Mouse (Mus musculus): ENCODE data around the gene Ammecr1. TPM values are rescaled to one million over a fixed set of nuclear protein-coding genes. Genes with fewer than 3 reads are reported as not detected.

The Ammecr1 gene
- total and polyA plus RNA-seq, 3 experiments = 3.1 to 7.1 (median 5.4) TPM

DNA sequence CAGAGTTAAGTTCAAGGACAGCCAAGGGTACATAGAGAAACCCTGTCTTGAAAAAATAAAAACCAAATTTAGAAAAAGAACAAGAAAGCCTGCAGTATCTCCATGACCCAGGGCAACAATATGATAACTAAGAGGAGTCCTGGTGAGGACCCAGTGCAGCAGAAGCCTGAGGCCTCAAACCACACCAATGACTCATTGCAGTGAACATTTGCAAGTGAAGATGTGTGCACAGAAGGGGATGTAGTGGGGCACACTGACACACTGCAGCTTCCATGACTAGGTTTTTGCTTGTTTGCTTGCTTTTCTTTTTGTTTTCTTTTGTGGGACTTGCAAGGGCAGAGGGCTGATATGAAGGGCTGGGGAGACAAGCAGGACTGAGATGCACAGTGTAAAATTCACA, 52.3 kb downstream of the Ammecr1 start:
- Histone ChIP-seq H3K9me3 (replicated peaks; ENCODE audit: low read length) (no peaks in the 10 kb centered on the region), H3K27me3 (replicated peaks) (no peaks in the 10 kb centered on the region), H3K4me2 (ENCODE audit: insufficient read depth, low read depth, poor library complexity, severe bottlenecking) (no peak overlapping the region), H3K79me2 (replicated peaks; ENCODE audit: control insufficient read depth, extremely low read depth, insufficient read depth, poor library complexity, severe bottlenecking) (no peaks in the 10 kb centered on the region), H3K9ac (ENCODE audit: insufficient read depth, low read depth) (no peak overlapping the region), H3K4me1 (ENCODE audit: control insufficient read depth in 1 of 2, insufficient read depth in 2 of 2) (peaks cover 0 to 15% of the 10 kb centered on the region in 2 experiments; a peak in 1 of 4 replicates), H3K36me3 (replicated peaks in 1 of 2; ENCODE audit: control insufficient read depth in 1 of 2, insufficient read depth in 1 of 2, low read length in 1 of 2) (no peaks in the 10 kb centered on the region), H3K4me3 (replicated peaks in 1 of 3; ENCODE audit: low read depth in 2 of 3, low read length in 2 of 3, poor library complexity in 1 of 3) (no peak overlapping the region), H3K27ac (ENCODE audit: insufficient read depth, low read depth) (no peak overlapping the region)
- DNase-seq (ENCODE audit: extremely low read depth) = no peak
- TF ChIP-seq TBP (conservative IDR thresholded peaks at IDR 0.05; ENCODE audit: low read depth, low read length) (no peak), PAX5 (IDR thresholded peaks at IDR 0.05; ENCODE audit: low read length) (no peak), E2F4 (IDR thresholded peaks at IDR 0.05; ENCODE audit: insufficient replicate concordance, low read depth, low read length) (no peak), POLR2A (IDR thresholded peaks at IDR 0.05; ENCODE audit: low read depth, low read length) (no peak), UBTF (IDR thresholded peaks at IDR 0.05; ENCODE audit: low read depth, low read length) (no peak), CHD1 (IDR thresholded peaks at IDR 0.05; ENCODE audit: low read depth, low read length) (no peak), ZNF384 (IDR thresholded peaks at IDR 0.05; ENCODE audit: low read depth, low read length) (no peak), USF2 (conservative IDR thresholded peaks at IDR 0.05; ENCODE audit: low read depth, low read length) (no peak), MXI1 (IDR thresholded peaks at IDR 0.05; ENCODE audit: low read depth, low read length) (no peak), MAFK (IDR thresholded peaks at IDR 0.05; ENCODE audit: insufficient replicate concordance, low read length) (no peak)
- in situ Hi-C loops (cut with MboI; ENCODE audit: low pct_ligation_motif_present, low pct_unique_long_range_greater_than_20kb, low sequenced_read_pairs) = no loop called here
- dilution Hi-C loops (cut with MboI; ENCODE audit: extremely low pct_ligation_motif_present, extremely low pct_unique_long_range_greater_than_20kb, low sequenced_read_pairs) = no loop called here

DNA sequence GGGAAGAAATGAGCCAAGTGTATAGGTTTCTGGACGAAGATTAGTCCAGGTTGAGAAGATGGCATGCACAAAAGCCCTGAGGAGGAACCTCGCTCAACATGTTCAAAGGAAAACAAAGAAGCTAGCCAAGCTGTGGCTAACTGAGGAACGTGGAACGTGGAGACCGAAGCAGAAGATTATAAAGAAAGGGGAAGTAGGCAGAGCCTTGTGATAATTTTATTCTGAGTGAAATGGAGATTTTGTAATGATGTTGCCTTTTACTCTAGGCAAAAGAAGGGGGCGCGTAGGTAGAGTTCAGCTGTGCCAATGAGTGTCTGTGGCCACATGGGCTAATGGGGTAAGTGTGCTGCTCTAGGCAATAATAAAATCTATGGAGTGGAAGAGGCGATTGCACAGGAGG, 62.7 kb downstream of the Ammecr1 start:
- Histone ChIP-seq H3K36me3 (replicated peaks in 1 of 2; ENCODE audit: control insufficient read depth in 1 of 2, insufficient read depth in 1 of 2, low read length in 1 of 2) (no peaks in the 10 kb centered on the region), H3K9ac (ENCODE audit: insufficient read depth, low read depth) (no peak overlapping the region), H3K27ac (ENCODE audit: insufficient read depth, low read depth) (no peak overlapping the region), H3K79me2 (replicated peaks; ENCODE audit: control insufficient read depth, extremely low read depth, insufficient read depth, poor library complexity, severe bottlenecking) (no peaks in the 10 kb centered on the region), H3K4me1 (ENCODE audit: control insufficient read depth in 1 of 2, insufficient read depth in 2 of 2) (peaks cover 5 to 17% of the 10 kb centered on the region in 2 experiments; a peak in 2 of 4 replicates), H3K4me3 (replicated peaks in 1 of 3; ENCODE audit: low read depth in 2 of 3, low read length in 2 of 3, poor library complexity in 1 of 3) (no peak overlapping the region), H3K9me3 (replicated peaks; ENCODE audit: low read length) (no peaks in the 10 kb centered on the region), H3K27me3 (replicated peaks) (no peaks in the 10 kb centered on the region), H3K4me2 (ENCODE audit: insufficient read depth, low read depth, poor library complexity, severe bottlenecking) (peak overlapping the region; percentile 61)
- dilution Hi-C loops (cut with MboI; ENCODE audit: extremely low pct_ligation_motif_present, extremely low pct_unique_long_range_greater_than_20kb, low sequenced_read_pairs) (no loop called here), in situ Hi-C loops (cut with MboI; ENCODE audit: low pct_ligation_motif_present, low pct_unique_long_range_greater_than_20kb, low sequenced_read_pairs) (no loop called here)
- TF ChIP-seq MYC (IDR thresholded peaks at IDR 0.05; ENCODE audit: low read depth, low read length) = no peak
- no peak for TF ChIP-seq CHD2 (IDR thresholded peaks at IDR 0.05; ENCODE audit: low read length)
- TF ChIP-seq MEF2A (IDR thresholded peaks at IDR 0.05; ENCODE audit: borderline replicate concordance, low read depth, low read length) = no peak
- no peak for TF ChIP-seq MAZ (IDR thresholded peaks at IDR 0.05; ENCODE audit: low read depth, low read length)
- no peak for TF ChIP-seq GABPA (IDR thresholded peaks at IDR 0.05; ENCODE audit: insufficient replicate concordance, low read depth, low read length)
- TF ChIP-seq RCOR1 (conservative IDR thresholded peaks at IDR 0.05; ENCODE audit: low read depth, low read length) = no peak
- TF ChIP-seq HCFC1 (IDR thresholded peaks at IDR 0.05; ENCODE audit: low read depth, low read length) = no peak
- no peak for TF ChIP-seq CTCF (conservative IDR thresholded peaks at IDR 0.05 in 1 of 2, IDR thresholded peaks at IDR 0.05 in 1 of 2; ENCODE audit: low read depth in 2 of 2, low read length in 2 of 2)
- DNase-seq (ENCODE audit: extremely low read depth) = peak; percentile 8

Measured in CH12.LX (cell line).